Mouse (Mus musculus) forebrain, embryonic 14.5 days (tissue): ENCODE measurements at regions not wholly inside any gene's neighbourhood (a gene's known extent, or its start where the extent isn't known, plus 50 kb on each side); places are given as distances from the start of the nearest gene placed in this dataset.
A peak's percentile ranks its signal among the peaks of the same experiment; 100 is the strongest.

Experiments used
- ATAC-seq: fragments of 200-750 bp; cut with Nextera tagmentation; 2 replicates; pipeline ENCODE4 v1.8.0; 2017; ENCODE audit warnings: mild to moderate bottlenecking, moderate library complexity
- DNase-seq: peaks from one replicate; pipeline ENCODE4 v3.0.0-alpha.2; 2015; ENCODE audit warnings: low spot score
- H3K27ac ChIP-seq: fragments of 300-500 bp; sonication (generic); 2 replicates; pipeline ENCODE4 v1.5.1; 2014; ENCODE audit warnings: low read depth, mild to moderate bottlenecking, control low read depth, low read length, moderate library complexity
- H3K27me3 ChIP-seq: fragments of 300-500 bp; sonication (generic); replicated peaks from 2 replicates; pipeline ENCODE4 v1.6.1; 2014; ENCODE audit warnings: low read length, control low read depth, mixed read lengths; ENCODE audit not compliant: control insufficient read depth, insufficient read depth
- H3K36me3 ChIP-seq: fragments of 300-500 bp; sonication (generic); 2 replicates; pipeline ENCODE4 v1.6.1; 2014; ENCODE audit warnings: low read length, control low read depth; ENCODE audit not compliant: control insufficient read depth, insufficient read depth
- H3K4me1 ChIP-seq: fragments of 300-500 bp; sonication (generic); 2 replicates; pipeline ENCODE4 v1.6.1; 2014; ENCODE audit warnings: antibody characterized with exemption, low read length, control low read depth; ENCODE audit not compliant: control insufficient read depth, insufficient read depth
- H3K4me2 ChIP-seq: fragments of 300-500 bp; sonication (generic); 2 replicates; pipeline ENCODE4 v1.6.1; 2014; ENCODE audit warnings: mild to moderate bottlenecking, control low read depth, low read length
- H3K4me3 ChIP-seq: fragments of 300-500 bp; sonication (generic); 2 replicates; pipeline ENCODE4 v1.5.1; 2014; ENCODE audit warnings: low read depth, low read length, control low read depth
- H3K9ac ChIP-seq: fragments of 300-500 bp; sonication (generic); 2 replicates; pipeline ENCODE4 v1.6.1; 2014; ENCODE audit warnings: mild to moderate bottlenecking, low read length, control low read depth, moderate library complexity
- H3K9me3 ChIP-seq: fragments of 300-500 bp; sonication (generic); replicated peaks from 2 replicates; pipeline ENCODE4 v1.6.1; 2016; ENCODE audit warnings: low read length, control low read depth, mixed read lengths; ENCODE audit not compliant: control insufficient read depth
- WGBS: fragments of 180-500 bp; shearing (Covaris S2); extraction: QIAGEN DNeasy Blood & Tissue Kit; methylation state at CpG from one replicate; pipeline ENCODE4 v1.1.7; 2014; 5-methylcytosine and 5-hydroxymethylcytosine counted together

DNA sequence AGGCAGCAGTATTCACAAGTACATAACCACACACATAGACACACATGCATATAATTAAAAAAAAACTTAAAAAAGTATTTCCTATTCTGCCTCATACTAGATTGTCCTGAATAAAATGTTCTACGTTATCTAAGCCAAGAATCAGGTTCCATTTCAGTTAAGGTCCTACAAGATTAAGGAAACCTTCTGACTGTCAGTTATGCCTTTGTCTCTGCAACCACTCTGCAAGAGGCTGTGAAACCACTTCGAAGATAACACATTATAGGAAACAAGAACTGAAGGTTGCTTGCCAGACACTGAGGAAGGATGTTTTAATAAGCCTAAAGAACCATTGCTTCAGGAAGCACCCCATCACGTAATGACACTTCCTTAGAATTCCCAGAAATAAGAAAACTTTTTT, 385.9 kb downstream of the Gm16223 start:
- WGBS: 74% methylated on average over 3 of the region's 3 CpGs
- H3K4me1 ChIP-seq: no peaks in the 10 kb centered on the region
- no peak overlapping the region for H3K4me3 ChIP-seq
- no peak overlapping the region for H3K4me2 ChIP-seq
- H3K36me3 ChIP-seq: no peaks in the 10 kb centered on the region
- no peaks in the 10 kb centered on the region for H3K27me3 ChIP-seq
- DNase-seq: no peak
- no peak overlapping the region for H3K9ac ChIP-seq
- no peak for ATAC-seq
- H3K27ac ChIP-seq: no peak overlapping the region
- H3K9me3 ChIP-seq: no peaks in the 10 kb centered on the region

DNA sequence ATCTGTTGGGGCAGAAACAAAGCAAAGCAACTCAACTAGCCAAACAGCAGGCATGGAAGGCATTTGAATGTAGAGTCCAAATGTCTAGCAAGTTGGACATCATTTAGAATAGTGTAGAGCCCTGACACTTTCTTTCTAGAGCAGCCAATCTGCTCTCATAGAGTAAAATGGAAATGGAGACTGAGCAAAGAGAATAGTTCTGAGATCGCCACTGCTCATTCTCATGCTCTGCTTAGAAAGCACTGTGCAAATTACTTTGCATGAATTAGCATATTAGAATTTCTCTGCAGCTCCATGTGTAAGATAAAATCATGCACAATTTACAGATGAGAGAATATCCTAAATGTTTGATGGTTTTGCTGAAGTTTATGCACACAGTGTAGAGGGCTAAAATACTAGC, 393.4 kb downstream of the Gm16223 start:
- DNase-seq: peak; percentile 6
- no peak overlapping the region for H3K9ac ChIP-seq
- H3K9me3 ChIP-seq: no peaks in the 10 kb centered on the region
- 60% methylated on average over 1 of the region's 1 CpGs for WGBS
- no peak for ATAC-seq
- H3K4me1 ChIP-seq: no peaks in the 10 kb centered on the region
- H3K27ac ChIP-seq: no peak overlapping the region
- no peaks in the 10 kb centered on the region for H3K36me3 ChIP-seq
- no peak overlapping the region for H3K4me2 ChIP-seq
- no peak overlapping the region for H3K4me3 ChIP-seq
- no peaks in the 10 kb centered on the region for H3K27me3 ChIP-seq

DNA sequence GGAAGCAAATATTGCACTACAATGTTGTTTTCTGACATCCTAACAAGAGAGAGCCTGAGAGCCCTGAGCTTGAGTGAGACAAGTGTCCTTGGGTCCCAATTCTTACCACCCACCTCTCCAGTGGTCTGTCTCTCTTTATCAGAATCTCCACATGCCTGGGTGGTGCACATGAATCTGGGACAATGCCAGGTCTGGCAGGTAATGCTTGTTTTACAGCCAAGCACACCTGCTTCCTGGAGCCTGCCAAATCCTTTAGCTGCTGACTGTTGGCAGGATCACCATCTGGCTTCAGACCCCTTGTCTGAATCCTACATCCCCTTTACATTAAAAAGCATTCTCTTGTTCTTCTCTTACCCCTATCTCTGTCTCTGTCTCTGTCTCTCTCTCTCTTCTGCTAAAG, 397.1 kb downstream of the Gm16223 start:
- H3K4me1 ChIP-seq: no peaks in the 10 kb centered on the region
- DNase-seq (peak; percentile 24), ATAC-seq (peak; percentile 66; the same call in 1 of the 2 replicates)

DNA sequence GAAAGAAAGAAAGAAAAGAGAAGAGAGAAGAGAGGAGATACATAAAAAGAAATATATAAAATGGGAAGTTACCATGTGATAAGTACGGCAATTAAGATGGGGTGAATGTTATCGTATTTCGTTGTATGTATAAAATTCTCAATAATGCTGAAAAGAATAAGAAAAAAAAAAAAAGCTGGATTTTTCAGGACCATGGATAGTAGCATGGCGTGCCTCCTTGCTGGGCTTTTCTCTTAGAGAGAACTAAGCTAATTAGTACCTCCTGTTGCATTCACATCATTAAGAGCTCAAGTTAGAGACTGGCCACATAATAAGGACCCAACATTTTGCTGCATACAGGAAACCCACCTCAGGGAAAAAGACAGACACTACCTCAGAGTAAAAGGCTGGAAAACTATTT, 405.7 kb downstream of the Gm16223 start:
- H3K9ac ChIP-seq: no peak overlapping the region
- no peaks in the 10 kb centered on the region for H3K27me3 ChIP-seq
- H3K36me3 ChIP-seq: no peaks in the 10 kb centered on the region
- ATAC-seq (no peak), DNase-seq (no peak)
- no peaks in the 10 kb centered on the region for H3K9me3 ChIP-seq
- H3K4me1 ChIP-seq: no peaks in the 10 kb centered on the region
- H3K4me3 ChIP-seq: no peak overlapping the region
- no peak overlapping the region for H3K4me2 ChIP-seq
- H3K27ac ChIP-seq: no peak overlapping the region
- 75% methylated on average over 4 of the region's 4 CpGs for WGBS

More for the DNA sequence above, 397.1 kb downstream of the Gm16223 start:
- no peak overlapping the region for H3K4me3 ChIP-seq
- H3K27me3 ChIP-seq: no peaks in the 10 kb centered on the region
- H3K9me3 ChIP-seq: no peaks in the 10 kb centered on the region
- H3K9ac ChIP-seq: no peak overlapping the region
- H3K27ac ChIP-seq: no peak overlapping the region
- H3K36me3 ChIP-seq: no peaks in the 10 kb centered on the region
- no peak overlapping the region for H3K4me2 ChIP-seq

DNA sequence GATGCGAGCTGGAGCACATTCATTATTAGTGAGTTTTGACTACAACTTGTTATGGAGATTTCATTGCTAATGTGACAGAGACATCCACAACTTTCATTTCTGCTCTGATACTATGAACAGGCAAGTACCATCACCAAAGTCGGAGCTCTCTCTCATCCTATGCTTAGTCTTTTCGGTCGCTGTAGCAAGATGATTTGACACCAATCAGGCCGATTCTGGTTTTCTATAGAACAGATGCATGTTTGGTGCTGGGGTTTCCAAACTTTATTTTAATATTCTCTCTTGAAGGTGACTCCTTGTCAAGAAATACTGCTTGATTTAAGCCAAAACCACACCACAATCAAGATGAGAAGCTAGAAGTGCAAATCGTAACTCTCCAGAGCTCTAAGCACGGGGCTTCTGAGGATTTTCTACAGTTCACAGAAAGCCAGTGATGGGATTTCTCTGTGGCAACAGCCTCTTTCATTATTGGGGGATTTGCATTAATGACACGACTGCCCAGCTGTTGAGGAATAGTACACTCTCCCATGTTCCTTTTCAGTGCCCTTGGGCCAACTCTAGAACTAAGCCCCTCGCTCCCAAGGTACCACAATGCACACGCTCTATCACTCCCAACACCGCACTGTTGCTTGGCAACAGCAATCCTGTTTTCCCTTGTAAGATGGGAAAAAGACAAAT, 434.5 kb downstream of the Gm16223 start:
- peak; percentile 46; the same call in 1 of the 2 replicates for ATAC-seq
- no peaks in the 10 kb centered on the region for H3K27me3 ChIP-seq
- H3K9me3 ChIP-seq: no peaks in the 10 kb centered on the region
- no peak overlapping the region for H3K4me2 ChIP-seq
- no peaks in the 10 kb centered on the region for H3K36me3 ChIP-seq
- no peaks in the 10 kb centered on the region for H3K4me1 ChIP-seq
- H3K4me3 ChIP-seq: no peak overlapping the region
- peak; percentile 39 for DNase-seq
- H3K9ac ChIP-seq: no peak overlapping the region
- WGBS: 62% methylated on average over 11 of the region's 11 CpGs
- H3K27ac ChIP-seq: no peak overlapping the region

DNA sequence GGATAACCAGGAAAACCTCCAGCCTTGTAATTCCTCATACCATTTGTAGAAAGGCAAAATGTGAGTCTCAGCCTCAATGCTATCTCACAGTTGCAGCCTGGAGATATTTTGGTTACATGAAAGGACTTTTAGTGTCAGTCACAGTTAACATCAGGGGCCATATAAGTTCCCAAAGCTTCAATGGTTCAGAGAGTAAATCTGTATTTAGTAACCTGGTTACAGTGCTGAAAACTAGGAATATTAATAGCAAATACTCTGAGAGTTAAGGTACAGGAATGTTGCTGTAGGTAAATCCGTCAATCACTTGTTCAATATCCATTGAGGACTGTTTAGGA, 435.0 kb downstream of the Gm16223 start:
- 91% methylated on average over 1 of the region's 1 CpGs for WGBS
- no peak overlapping the region for H3K27ac ChIP-seq

DNA sequence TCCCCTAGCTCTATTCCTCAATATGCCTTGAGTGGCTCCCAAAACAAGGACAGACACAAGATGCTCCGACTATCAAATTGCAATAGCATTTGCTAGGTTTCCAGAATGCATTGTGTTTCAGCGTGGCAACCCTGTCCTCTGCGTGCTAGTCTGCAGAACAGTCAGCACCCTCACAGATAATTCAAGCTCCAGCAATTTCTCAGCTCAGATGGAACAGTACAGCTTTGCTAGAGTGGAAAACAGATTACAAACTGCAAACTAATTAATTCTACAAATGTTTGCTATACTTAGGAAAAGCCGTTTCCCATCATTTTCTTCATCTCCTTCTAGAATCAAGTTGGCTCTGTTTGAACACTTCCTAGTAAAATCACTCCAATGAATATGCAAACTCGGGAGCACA, 441.4 kb downstream of the Gm16223 start:
- WGBS: 75% methylated on average over 5 of the region's 5 CpGs
- no peak overlapping the region for H3K27ac ChIP-seq

More for the DNA sequence above, 435.0 kb downstream of the Gm16223 start:
- Histone ChIP-seq H3K4me2 (no peak overlapping the region), H3K9ac (no peak overlapping the region), H3K9me3 (no peaks in the 10 kb centered on the region), H3K27me3 (no peaks in the 10 kb centered on the region), H3K4me1 (no peaks in the 10 kb centered on the region), H3K36me3 (no peaks in the 10 kb centered on the region), H3K4me3 (no peak overlapping the region)
- DNase-seq: no peak
- no peak for ATAC-seq

DNA sequence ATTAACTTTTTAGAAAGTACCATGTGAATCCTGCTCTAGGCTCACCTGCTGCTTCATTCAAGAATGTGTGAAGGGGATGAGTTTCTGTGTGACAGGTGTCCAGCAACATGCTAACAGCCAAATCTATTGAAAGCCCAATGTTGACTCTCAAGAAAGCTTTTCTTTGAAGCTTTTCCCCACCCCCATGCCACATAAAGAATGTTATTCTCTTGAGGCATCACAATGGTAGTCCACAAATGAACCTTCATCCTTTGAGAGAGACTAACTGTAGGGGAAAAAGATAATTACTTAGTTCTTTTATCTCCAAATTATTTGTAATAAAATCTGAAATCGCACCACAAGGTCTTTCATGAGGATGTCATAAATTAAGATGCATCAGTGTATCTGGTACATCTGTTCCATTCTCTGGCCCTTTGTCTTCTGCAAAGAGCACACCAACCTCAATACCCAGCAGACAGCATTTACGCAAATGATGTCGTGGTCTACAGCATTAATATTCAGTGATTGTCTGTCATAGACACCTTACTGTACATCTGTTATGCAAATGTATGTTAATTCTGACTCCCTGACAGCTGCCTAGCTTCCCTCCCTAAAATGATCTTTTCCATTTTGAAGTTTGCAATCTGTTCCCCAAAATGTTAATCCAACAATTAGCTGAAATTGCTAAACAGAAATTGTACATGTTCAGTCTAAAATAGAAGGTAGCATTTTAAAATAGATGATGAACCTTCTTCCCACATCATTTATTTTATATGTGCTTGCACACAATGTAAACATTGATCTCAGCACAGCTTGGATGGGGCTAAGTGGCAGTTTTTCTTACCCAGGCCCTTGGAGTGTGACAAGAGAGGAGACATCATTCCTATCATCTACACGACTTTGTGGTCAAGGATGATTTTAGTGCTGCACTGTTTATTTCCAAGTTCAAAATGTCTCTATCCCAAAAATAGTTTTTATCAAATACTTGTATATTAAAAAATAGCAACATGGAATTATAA, 455.7 kb downstream of the Gm16223 start:
- ATAC-seq (peak; percentile 96), DNase-seq (peak; percentile 83)
- Histone ChIP-seq H3K36me3 (no peaks in the 10 kb centered on the region), H3K27me3 (no peaks in the 10 kb centered on the region), H3K4me3 (no peak overlapping the region), H3K9me3 (no peaks in the 10 kb centered on the region), H3K4me2 (no peak overlapping the region), H3K27ac (peak overlapping the region; percentile 48; the same call in 1 of the 2 replicates), H3K9ac (no peak overlapping the region), H3K4me1 (no peaks in the 10 kb centered on the region; the same call in 1 of the 2 replicates)
- 33% methylated on average over 4 of the region's 4 CpGs for WGBS

More for the DNA sequence above, 441.4 kb downstream of the Gm16223 start:
- Histone ChIP-seq H3K27me3 (no peaks in the 10 kb centered on the region), H3K4me3 (no peak overlapping the region), H3K36me3 (no peaks in the 10 kb centered on the region), H3K4me1 (no peaks in the 10 kb centered on the region), H3K9me3 (no peaks in the 10 kb centered on the region), H3K9ac (no peak overlapping the region), H3K4me2 (no peak overlapping the region)
- ATAC-seq (no peak), DNase-seq (no peak)

DNA sequence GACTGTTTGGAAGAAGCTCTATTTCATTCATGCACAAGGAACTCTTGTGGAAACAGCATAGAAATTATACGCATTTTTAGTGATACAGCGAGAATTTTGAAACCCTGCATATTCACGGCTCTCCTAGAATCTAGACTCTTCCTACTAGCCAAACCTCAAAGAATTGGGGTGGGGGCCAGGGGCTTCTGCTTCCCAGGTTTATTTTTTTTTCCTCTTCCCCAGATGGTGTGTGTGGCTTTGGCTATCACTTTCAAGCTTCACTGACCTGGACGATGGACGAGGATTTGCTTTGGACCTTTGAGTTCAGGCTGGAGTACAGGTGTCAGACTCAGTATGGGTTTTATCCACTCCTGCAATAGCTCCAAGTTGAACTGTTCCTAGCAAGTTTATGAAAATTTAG, 457.7 kb downstream of the Gm16223 start:
- ATAC-seq (no peak), DNase-seq (no peak)
- no peaks in the 10 kb centered on the region for H3K27me3 ChIP-seq
- H3K4me2 ChIP-seq: no peak overlapping the region
- no peak overlapping the region for H3K27ac ChIP-seq
- no peaks in the 10 kb centered on the region; the same call in 1 of the 2 replicates for H3K4me1 ChIP-seq
- H3K4me3 ChIP-seq: no peak overlapping the region
- H3K9ac ChIP-seq: no peak overlapping the region
- no peaks in the 10 kb centered on the region for H3K9me3 ChIP-seq
- H3K36me3 ChIP-seq: no peaks in the 10 kb centered on the region
- WGBS: 72% methylated on average over 5 of the region's 5 CpGs
